In genomic region chr14:49088155-49089048, GRCm38 (mm10) we compare ENCODE assay signal across 14 mouse cellular contexts. TPM values are rescaled to one million over a fixed set of nuclear protein-coding genes. Genes with fewer than 3 reads are reported as not detected.
DNase-seq lines count a peak whose midpoint lies in the region; ATAC-seq and TF ChIP-seq lines count a peak whose summit lies in the region.
"Had no signal": no experiment of that assay in that cellular context is flagged by ENCODE, and none has a peak within 500 bp of the region (broad histone marks: within the 10 kb centered on the region; RNA-seq: fewer than 3 reads in every experiment).

No protein-coding gene starts in this region.

- H3K27me3 ChIP-seq in forebrain, embryonic 14.5 days (replicated peaks; ENCODE audit: control insufficient read depth, insufficient read depth, low read length): no peaks in the 10 kb centered on the region
- H3K27me3 ChIP-seq in forebrain, embryonic 16.5 days (replicated peaks; ENCODE audit: control insufficient read depth, insufficient read depth, low read length): no peaks in the 10 kb centered on the region
- no peaks in the 10 kb centered on the region for H3K27me3 ChIP-seq in intestine, embryonic 16.5 days (replicated peaks; ENCODE audit: control insufficient read depth, insufficient read depth, low read length)
- H3K27me3 ChIP-seq in hindbrain, embryonic 13.5 days: no peaks in the 10 kb centered on the region
- H3K27me3 ChIP-seq: forebrain, embryonic 12.5 days had no signal

- no peak for TF ChIP-seq CTCF in brain, embryonic 14.5 days (IDR thresholded peaks at IDR 0.05; ENCODE audit: borderline replicate concordance, extremely low read depth, insufficient read depth, insufficient read length)

- peak; percentile 5 for DNase-seq in forebrain, embryonic 14.5 days (ENCODE audit: low spot score)
- DNase-seq in brain, embryonic 14.5 days (ENCODE audit: low read depth): peak; percentile 50
- peak; percentile 45 to 57 for DNase-seq in kidney, postnatal 25 days
- DNase-seq in frontal cortex, postnatal 25 days (ENCODE audit: low spot score in 2 of 2): no peak
- DNase-seq in urinary bladder, postnatal 10 days (ENCODE audit: low spot score): no peak
- DNase-seq: cerebellum, postnatal 14 days; gastrocnemius, postnatal 10 days; heart, postnatal 4 days; liver; lung, embryonic 14.5 days had no signal

- ATAC-seq in forebrain, embryonic 14.5 days: no peak
- no peak for ATAC-seq in forebrain, embryonic 16.5 days
- ATAC-seq in intestine, embryonic 16.5 days: peak; percentile 70
- no peak for ATAC-seq in hindbrain, embryonic 13.5 days (ENCODE audit: low FRiP score)

- H3K36me3 ChIP-seq in forebrain, embryonic 14.5 days (ENCODE audit: control insufficient read depth, insufficient read depth, low read length): peaks cover 25% of the 10 kb centered on the region
- peaks cover 7% of the 10 kb centered on the region; the same call in 1 of the 2 replicates for H3K36me3 ChIP-seq in forebrain, embryonic 16.5 days (ENCODE audit: control insufficient read depth, insufficient read depth)
- 0 out of 2 replicates have a peak, but pooled peaks cover 2% of the 10 kb centered on the region for H3K36me3 ChIP-seq in intestine, embryonic 16.5 days (ENCODE audit: control insufficient read depth, insufficient read depth, low read length)
- H3K36me3 ChIP-seq in hindbrain, embryonic 13.5 days: peaks cover 26% of the 10 kb centered on the region

- H3K4me1 ChIP-seq in forebrain, embryonic 14.5 days (ENCODE audit: control insufficient read depth, insufficient read depth, low read length): no peaks in the 10 kb centered on the region
- no peaks in the 10 kb centered on the region; the same call in 1 of the 2 replicates for H3K4me1 ChIP-seq in forebrain, embryonic 16.5 days (replicated peaks; ENCODE audit: control insufficient read depth, insufficient read depth, low read length)
- H3K4me1 ChIP-seq in intestine, embryonic 16.5 days (ENCODE audit: control insufficient read depth, insufficient read depth, low read length): no peaks in the 10 kb centered on the region
- no peaks in the 10 kb centered on the region for H3K4me1 ChIP-seq in hindbrain, embryonic 13.5 days (replicated peaks)

- no peak overlapping the region for H3K27ac ChIP-seq in forebrain, embryonic 14.5 days (ENCODE audit: low read depth, low read length)
- H3K27ac ChIP-seq in forebrain, embryonic 16.5 days (ENCODE audit: low read length): no peak overlapping the region
- H3K27ac ChIP-seq in intestine, embryonic 16.5 days (ENCODE audit: low read length): peak overlapping the region; percentile 55; the same call in 1 of the 2 replicates
- no peak overlapping the region for H3K27ac ChIP-seq in hindbrain, embryonic 13.5 days
- H3K27ac ChIP-seq: forebrain, embryonic 12.5 days had no signal

- H3K4me3 ChIP-seq in forebrain, embryonic 14.5 days (ENCODE audit: low read depth, low read length): no peak overlapping the region
- no peak overlapping the region for H3K4me3 ChIP-seq in forebrain, embryonic 16.5 days (replicated peaks; ENCODE audit: low read length)
- H3K4me3 ChIP-seq in intestine, embryonic 16.5 days (ENCODE audit: low read length): no peak overlapping the region
- no peak overlapping the region for H3K4me3 ChIP-seq in hindbrain, embryonic 13.5 days
- H3K4me3 ChIP-seq: forebrain, embryonic 12.5 days had no signal

- 5% methylated on average over 14 of the region's 14 CpGs for WGBS in forebrain, embryonic 14.5 days
- 9% methylated on average over 14 of the region's 14 CpGs for WGBS in forebrain, embryonic 16.5 days
- WGBS in intestine, embryonic 16.5 days: 53% methylated on average over 14 of the region's 14 CpGs
- 54% methylated on average over 14 of the region's 14 CpGs for WGBS in hindbrain, embryonic 13.5 days

- H3K4me2 ChIP-seq in forebrain, embryonic 14.5 days (ENCODE audit: low read length): no peak overlapping the region
- H3K4me2 ChIP-seq in forebrain, embryonic 16.5 days (ENCODE audit: low read length): no peak overlapping the region
- no peak overlapping the region for H3K4me2 ChIP-seq in intestine, embryonic 16.5 days (ENCODE audit: low read depth, low read length)
- no peak overlapping the region for H3K4me2 ChIP-seq in hindbrain, embryonic 13.5 days
- H3K4me2 ChIP-seq: forebrain, embryonic 12.5 days; lung, embryonic 14.5 days had no signal

- H3K9ac ChIP-seq in forebrain, embryonic 14.5 days (ENCODE audit: low read length): no peak overlapping the region
- H3K9ac ChIP-seq in forebrain, embryonic 16.5 days (replicated peaks; ENCODE audit: low read depth, low read length): no peak overlapping the region
- no peak overlapping the region for H3K9ac ChIP-seq in intestine, embryonic 16.5 days (ENCODE audit: low read depth, low read length)
- no peak overlapping the region for H3K9ac ChIP-seq in hindbrain, embryonic 13.5 days
- H3K9ac ChIP-seq: forebrain, embryonic 12.5 days; lung, embryonic 14.5 days had no signal

- TF ChIP-seq POLR2A in brain, embryonic 14.5 days (IDR thresholded peaks at IDR 0.05; ENCODE audit: borderline replicate concordance, extremely low read depth, insufficient read depth, insufficient read length, poor library complexity, severe bottlenecking): no peak

- H3K9me3 ChIP-seq in forebrain, embryonic 14.5 days (replicated peaks; ENCODE audit: control insufficient read depth, low read length): no peaks in the 10 kb centered on the region
- no peaks in the 10 kb centered on the region for H3K9me3 ChIP-seq in forebrain, embryonic 16.5 days (ENCODE audit: control insufficient read depth, low read length)
- H3K9me3 ChIP-seq in intestine, embryonic 16.5 days (ENCODE audit: control insufficient read depth, low read length): no peaks in the 10 kb centered on the region
- no peaks in the 10 kb centered on the region for H3K9me3 ChIP-seq in hindbrain, embryonic 13.5 days
- H3K9me3 ChIP-seq: forebrain, embryonic 12.5 days had no signal

RNA-seq across cellular contexts. Expression of gene Exoc5, which starts 21.9 kb away (rescaled TPM):
- polyA plus RNA-seq in forebrain, embryonic 14.5 days (2014; fragmentation: Nextera tagmentation; extraction: Ambion mirVana): 82.1 and 102 TPM in 2 replicates
- polyA plus RNA-seq in forebrain, embryonic 16.5 days (2015; fragmentation: Nextera tagmentation; extraction: Ambion mirVana): 89.7 and 93.8 TPM in 2 replicates
- polyA plus RNA-seq in brain, embryonic 14.5 days (2012; rRNA removed): 53.1 and 57.4 TPM in 2 replicates
- 31.6 and 33.2 TPM in 2 replicates for polyA plus RNA-seq in intestine, embryonic 16.5 days (2015; fragmentation: Nextera tagmentation; extraction: Ambion mirVana)
- polyA plus RNA-seq in hindbrain, embryonic 13.5 days (2015; fragmentation: Nextera tagmentation; extraction: Ambion mirVana): 77.4 and 78.5 TPM in 2 replicates

RNA-seq across cellular contexts. Expression of gene Ap5m1, which starts 22.5 kb away (rescaled TPM):
- polyA plus RNA-seq in forebrain, embryonic 14.5 days (2014; fragmentation: Nextera tagmentation; extraction: Ambion mirVana): 25.9 and 27.8 TPM in 2 replicates
- 24.2 and 30.8 TPM in 2 replicates for polyA plus RNA-seq in forebrain, embryonic 16.5 days (2015; fragmentation: Nextera tagmentation; extraction: Ambion mirVana)
- 19.9 and 22.3 TPM in 2 replicates for polyA plus RNA-seq in brain, embryonic 14.5 days (2012; rRNA removed)
- 24.8 and 25.3 TPM in 2 replicates for polyA plus RNA-seq in intestine, embryonic 16.5 days (2015; fragmentation: Nextera tagmentation; extraction: Ambion mirVana)
- polyA plus RNA-seq in hindbrain, embryonic 13.5 days (2015; fragmentation: Nextera tagmentation; extraction: Ambion mirVana): 24.6 and 26.9 TPM in 2 replicates

Comparison
In these comparisons a context has a peak if more than half of its experiments do, and no peak if none do; other contexts are left out.
1. DNase-seq: peak in forebrain, embryonic 14.5 days (single experiment), brain, embryonic 14.5 days (single experiment) and kidney, postnatal 25 days (2 of 2); none in frontal cortex, postnatal 25 days (0 of 2) and urinary bladder, postnatal 10 days (single experiment).